Comparison of ENCODE assay signal across 10 mouse cellular contexts in genomic region chr9:70926820-70927588, GRCm38 (mm10). TPM values are rescaled to one million over a fixed set of nuclear protein-coding genes. Genes with fewer than 3 reads are reported as not detected.
DNase-seq lines count a peak whose midpoint lies in the region; ATAC-seq and TF ChIP-seq lines count a peak whose summit lies in the region.
"Had no signal": no experiment of that assay in that cellular context is flagged by ENCODE, and none has a peak within 500 bp of the region (broad histone marks: within the 10 kb centered on the region; RNA-seq: fewer than 3 reads in every experiment).

No protein-coding gene starts in this region.

- no peaks in the 10 kb centered on the region for H3K4me1 ChIP-seq in spleen, adult 2 months (ENCODE audit: control insufficient read depth, insufficient read depth, insufficient read length)
- H3K4me1 ChIP-seq in heart, embryonic 11.5 days (ENCODE audit: control insufficient read depth, insufficient read depth, low read length), result peaks cover 10% of the 10 kb centered on the region
- peaks cover 92% of the 10 kb centered on the region for H3K4me1 ChIP-seq in liver, embryonic 13.5 days (replicated peaks)
- peaks cover 3% of the 10 kb centered on the region; the same call in 1 of the 2 replicates for H3K4me1 ChIP-seq in stomach, embryonic 14.5 days (ENCODE audit: control insufficient read depth, insufficient read depth, low read length)
- H3K4me1 ChIP-seq in hindbrain, embryonic 16.5 days (ENCODE audit: control insufficient read depth, insufficient read depth, low read depth, low read length), result peaks cover 5% of the 10 kb centered on the region

- no peak overlapping the region for H3K4me3 ChIP-seq in spleen, adult 2 months (ENCODE audit: extremely low read depth, insufficient read depth, insufficient read length)
- no peak overlapping the region for H3K4me3 ChIP-seq in heart, embryonic 11.5 days (ENCODE audit: low read depth, low read length)
- H3K4me3 ChIP-seq in liver, embryonic 13.5 days (replicated peaks), result peak overlapping the region; percentile 19
- H3K4me3 ChIP-seq in stomach, embryonic 14.5 days (ENCODE audit: low read depth, low read length), result no peak overlapping the region
- no peak overlapping the region for H3K4me3 ChIP-seq in hindbrain, embryonic 16.5 days (ENCODE audit: low read length)

- ATAC-seq in heart, embryonic 11.5 days (replicated peaks; ENCODE audit: insufficient number of reproducible peaks, low FRiP score, low TSS enrichment), result peak; percentile 79
- ATAC-seq in liver, embryonic 13.5 days (ENCODE audit: low read depth), result peak; percentile 90
- ATAC-seq in stomach, embryonic 14.5 days (ENCODE audit: insufficient number of reproducible peaks, insufficient read depth, low FRiP score, low read depth), result peak; percentile 83
- no peak for ATAC-seq in hindbrain, embryonic 16.5 days

- TF ChIP-seq CTCF in spleen, adult 2 months (IDR thresholded peaks at IDR 0.05; ENCODE audit: extremely low read depth, insufficient read depth, insufficient read length, insufficient replicate concordance), result no peak

- H3K27ac ChIP-seq in spleen, adult 2 months (ENCODE audit: insufficient read depth, low read length), result peak overlapping the region; percentile 49; the same call in 1 of the 2 replicates
- H3K27ac ChIP-seq in heart, embryonic 11.5 days (ENCODE audit: low read depth, low read length), result peak overlapping the region; percentile 89
- H3K27ac ChIP-seq in liver, embryonic 13.5 days, result peak overlapping the region; percentile 97
- H3K27ac ChIP-seq in stomach, embryonic 14.5 days (ENCODE audit: low read length), result peak overlapping the region; percentile 35; the same call in 1 of the 2 replicates
- H3K27ac ChIP-seq in hindbrain, embryonic 16.5 days (ENCODE audit: low read depth, low read length), result no peak overlapping the region

- WGBS in spleen, adult 2 months, result 65% methylated on average over 6 of the region's 6 CpGs
- WGBS in heart, embryonic 11.5 days (ENCODE audit: insufficient replicate concordance), result 32% methylated on average over 6 of the region's 6 CpGs
- WGBS in liver, embryonic 13.5 days (ENCODE audit: insufficient replicate concordance), result 22% methylated on average over 6 of the region's 6 CpGs
- WGBS in stomach, embryonic 14.5 days, result 56% methylated on average over 6 of the region's 6 CpGs
- WGBS in hindbrain, embryonic 16.5 days, result 78% methylated on average over 6 of the region's 6 CpGs

- no peak overlapping the region for H3K4me2 ChIP-seq in heart, embryonic 11.5 days
- peak overlapping the region; percentile 61 for H3K4me2 ChIP-seq in liver, embryonic 13.5 days
- H3K4me2 ChIP-seq in stomach, embryonic 14.5 days (replicated peaks; ENCODE audit: low read depth, low read length), result no peak overlapping the region
- H3K4me2 ChIP-seq in hindbrain, embryonic 16.5 days (ENCODE audit: low read length), result no peak overlapping the region

- TF ChIP-seq POLR2A in spleen, adult 2 months (IDR thresholded peaks at IDR 0.05; ENCODE audit: low read depth, low read length), result no peak

- no peak for DNase-seq in spleen, adult 2 months (ENCODE audit: low read depth in 1 of 2, low spot score in 2 of 2)
- DNase-seq in spleen, adult 18-20 months, result no peak
- DNase-seq in liver, embryonic 13.5 days, result peak; percentile 73
- no peak for DNase-seq in embryo, embryonic 11 days
- DNase-seq in layer of hippocampus, postnatal 10 days (ENCODE audit: low spot score in 2 of 2), result no peak
- DNase-seq: cerebellum, adult 9-11 months had no signal

- H3K9ac ChIP-seq in heart, embryonic 11.5 days (ENCODE audit: low read depth, low read length), result 0 out of 2 replicates have a peak overlapping the region, but pooled peaks have one; percentile 12
- peak overlapping the region; percentile 80 for H3K9ac ChIP-seq in liver, embryonic 13.5 days
- no peak overlapping the region for H3K9ac ChIP-seq in stomach, embryonic 14.5 days (replicated peaks; ENCODE audit: low read depth, low read length)
- H3K9ac ChIP-seq in hindbrain, embryonic 16.5 days (ENCODE audit: low read depth, low read length), result no peak overlapping the region

- H3K9me3 ChIP-seq in heart, embryonic 11.5 days (replicated peaks; ENCODE audit: control insufficient read depth, low read length), result no peaks in the 10 kb centered on the region
- H3K9me3 ChIP-seq in liver, embryonic 13.5 days (replicated peaks), result no peaks in the 10 kb centered on the region
- H3K9me3 ChIP-seq in stomach, embryonic 14.5 days (ENCODE audit: control insufficient read depth, low read depth, low read length), result no peaks in the 10 kb centered on the region
- no peaks in the 10 kb centered on the region for H3K9me3 ChIP-seq in hindbrain, embryonic 16.5 days (ENCODE audit: control insufficient read depth, low read length)

- H3K36me3 ChIP-seq in spleen, adult 2 months (ENCODE audit: control insufficient read depth, insufficient read depth, low read length), result no peaks in the 10 kb centered on the region
- H3K36me3 ChIP-seq in heart, embryonic 11.5 days (ENCODE audit: control insufficient read depth, insufficient read depth, low read length), result no peaks in the 10 kb centered on the region
- 0 out of 2 replicates have a peak, but pooled peaks cover 4% of the 10 kb centered on the region for H3K36me3 ChIP-seq in liver, embryonic 13.5 days
- H3K36me3 ChIP-seq in stomach, embryonic 14.5 days (ENCODE audit: control insufficient read depth, insufficient read depth, low read length), result no peaks in the 10 kb centered on the region
- H3K36me3 ChIP-seq in hindbrain, embryonic 16.5 days (ENCODE audit: control insufficient read depth, insufficient read depth, low read length), result no peaks in the 10 kb centered on the region

- no peaks in the 10 kb centered on the region for H3K27me3 ChIP-seq in spleen, adult 2 months (ENCODE audit: control insufficient read depth, insufficient read depth, low read length)
- no peaks in the 10 kb centered on the region for H3K27me3 ChIP-seq in heart, embryonic 11.5 days (ENCODE audit: control insufficient read depth, insufficient read depth, low read length)
- no peaks in the 10 kb centered on the region for H3K27me3 ChIP-seq in liver, embryonic 13.5 days
- no peaks in the 10 kb centered on the region for H3K27me3 ChIP-seq in stomach, embryonic 14.5 days (ENCODE audit: control insufficient read depth, insufficient read depth, low read length)
- no peaks in the 10 kb centered on the region for H3K27me3 ChIP-seq in hindbrain, embryonic 16.5 days (replicated peaks; ENCODE audit: control insufficient read depth, insufficient read depth, low read length)

RNA-seq across cellular contexts. Expression of gene Lipc, which starts 25.0 kb away (rescaled TPM):
- polyA plus RNA-seq in spleen, adult 2 months (2012; rRNA removed), result 3.1 and 3.7 TPM in 2 replicates
- 0.21 and 0.56 TPM in 2 replicates for polyA plus RNA-seq in heart, embryonic 11.5 days (2014; fragmentation: Nextera tagmentation; extraction: Ambion mirVana)
- 19.7 and 24.6 TPM in 2 replicates for polyA plus RNA-seq in liver, embryonic 13.5 days (2015; fragmentation: Nextera tagmentation; extraction: Ambion mirVana)
- polyA plus RNA-seq in stomach, embryonic 14.5 days (2014; fragmentation: Nextera tagmentation; extraction: Ambion mirVana), result 0.90 and 0.94 TPM in 2 replicates
- 0.26 TPM in 1 of 2 replicates, not detected in the other for polyA plus RNA-seq in hindbrain, embryonic 16.5 days (2015; fragmentation: Nextera tagmentation; extraction: Ambion mirVana)
- total RNA-seq in layer of hippocampus, postnatal 10 days (2021), result 1 to 10 TPM in 1 of 2 experiments, under 1 TPM in 1; 0.82 to 1.1 TPM
- total RNA-seq: left cerebral cortex, adult 18-20 months had no signal

Comparison
In these comparisons a context has a peak if more than half of its experiments do, and no peak if none do; other contexts are left out.
1. H3K9ac ChIP-seq: peak in heart, embryonic 11.5 days (single experiment) and liver, embryonic 13.5 days (single experiment); none in stomach, embryonic 14.5 days (single experiment) and hindbrain, embryonic 16.5 days (single experiment).